Mouse (Mus musculus) cerebellum, postnatal 14 days (tissue): ENCODE data around the gene Olfr173.

Source experiments
- DNase-seq, 2 experiments: peaks; one replicate each; pipeline ENCODE4 v3.0.0; 2021; ENCODE audit warnings: mixed read lengths in 2 of 2

Gene Olfr173

DNA sequence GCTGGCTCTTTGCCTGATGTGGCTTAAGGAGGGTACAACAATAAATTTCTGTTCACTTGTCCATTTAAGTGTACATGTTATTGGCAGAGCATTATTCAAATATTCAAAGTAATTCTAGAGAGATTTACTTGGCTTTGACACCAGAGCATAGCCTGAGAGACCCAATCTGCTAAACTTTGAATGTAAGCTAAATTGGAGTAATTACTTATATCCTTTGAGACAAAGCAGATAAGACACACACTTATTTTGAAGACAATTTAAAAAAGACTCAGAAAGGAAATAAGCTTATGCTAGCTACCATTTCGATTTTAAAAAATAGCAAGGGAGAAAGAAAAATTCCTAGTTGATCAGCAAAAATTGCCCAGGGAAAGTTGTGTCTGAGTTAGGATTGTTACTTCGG lies at the start of gene Olfr173:
Gene Olfr173 (minus strand): TSS at position 101 of the 400 bp plus-strand sequence.
- DNase-seq = no peak

GRCm38 (mm10) chr16:58826732-58827319 lies 26.8 kb upstream of the Olfr173 start, which contains the start of gene Olfr175-ps1:
Gene Olfr175-ps1, minus strand, starts transcription at chr16:58826782.
- DNase-seq = no peak

DNA sequence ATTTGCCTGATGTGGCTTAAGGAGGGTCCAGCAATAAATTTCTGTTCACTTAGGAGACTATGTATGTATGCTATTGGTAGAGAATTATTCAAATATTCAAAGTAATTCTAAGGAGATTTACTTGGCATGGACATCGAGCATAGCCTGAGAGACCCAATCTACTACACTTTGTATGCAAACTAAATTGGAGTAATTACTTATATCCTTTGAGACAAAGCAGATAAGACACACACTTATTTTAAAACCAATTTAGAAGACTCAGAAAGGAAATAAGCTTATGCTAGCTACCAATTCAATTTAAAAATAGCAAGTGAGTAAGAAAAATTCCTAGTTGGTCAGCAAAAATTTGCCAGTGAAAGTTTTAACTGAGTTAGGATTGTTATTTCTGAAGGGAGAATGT lies 37.0 kb downstream of the Olfr173 start, which contains the start of gene Olfr172:
Gene Olfr172 (minus strand): TSS at position 101 of the 400 bp plus-strand sequence.
- no peak for DNase-seq

- DNase-seq = no peak
These were observed 43.9 kb downstream of the Olfr173 start for GRCm38 (mm10) chr16:58756191-58756590.

GRCm38 (mm10) chr16:58751314-58751713 lies 48.8 kb downstream of the Olfr173 start:
- DNase-seq = no peak

DNA sequence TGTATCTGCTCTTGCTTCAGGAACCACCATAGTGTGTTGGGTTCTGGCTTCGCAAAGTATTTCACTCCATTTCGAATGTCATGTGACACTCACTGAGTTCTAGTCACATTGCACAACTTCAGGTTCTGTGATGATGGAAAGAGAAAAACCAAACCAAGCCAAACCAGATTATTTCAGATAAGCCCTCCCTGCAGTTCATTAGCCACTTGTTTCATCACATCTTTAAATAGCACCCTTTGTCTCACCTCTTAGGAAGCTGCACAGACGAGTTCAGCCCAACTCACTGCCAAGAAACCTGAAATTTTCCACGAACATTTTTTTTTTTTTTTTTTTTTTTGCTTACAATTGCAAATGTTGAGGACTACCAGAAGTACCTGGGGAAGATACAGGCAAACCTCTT lies 53.4 kb downstream of the Olfr173 start:
- DNase-seq = no peak
